9 mouse cellular contexts compared by ENCODE assay signal in genomic region chr2:25534178-25534865, GRCm38 (mm10). TPM values are rescaled to one million over a fixed set of nuclear protein-coding genes. Genes with fewer than 3 reads are reported as not detected.
A peak's percentile ranks its signal among the peaks of the same experiment; 100 is the strongest.
DNase-seq lines count a peak whose midpoint lies in the region; ATAC-seq and TF ChIP-seq lines count a peak whose summit lies in the region.
"Had no signal": no experiment of that assay in that cellular context is flagged by ENCODE, and none has a peak within 500 bp of the region (broad histone marks: within the 10 kb centered on the region; RNA-seq: fewer than 3 reads in every experiment).

No protein-coding gene starts in this region.

- H3K9ac ChIP-seq in hindbrain, postnatal 0 days (replicated peaks; ENCODE audit: low read length), result no peak overlapping the region
- no peak overlapping the region for H3K9ac ChIP-seq in hindbrain, embryonic 11.5 days (ENCODE audit: low read depth, low read length)
- H3K9ac ChIP-seq: heart, embryonic 13.5 days had no signal

- peak; percentile 72; the same call in 1 of the 2 replicates for ATAC-seq in hindbrain, postnatal 0 days
- no peak for ATAC-seq in hindbrain, embryonic 11.5 days (ENCODE audit: low FRiP score)
- no peak for ATAC-seq in erythroid progenitor cell, adult 5-6 weeks (replicated peaks; ENCODE audit: low FRiP score, poor library complexity, severe bottlenecking)

- H3K9me3 ChIP-seq in hindbrain, postnatal 0 days (ENCODE audit: low read length), result no peaks in the 10 kb centered on the region
- H3K9me3 ChIP-seq in hindbrain, embryonic 11.5 days (ENCODE audit: control insufficient read depth, low read length), result no peaks in the 10 kb centered on the region
- H3K9me3 ChIP-seq: heart, embryonic 13.5 days had no signal

- H3ac ChIP-seq in C2C12 (ENCODE audit: control insufficient read depth, insufficient read length, low read depth), result no peak overlapping the region

- H3K4me1 ChIP-seq in hindbrain, postnatal 0 days (ENCODE audit: insufficient read depth, low read length), result no peaks in the 10 kb centered on the region
- H3K4me1 ChIP-seq in hindbrain, embryonic 11.5 days (replicated peaks; ENCODE audit: control insufficient read depth, insufficient read depth, low read length), result no peaks in the 10 kb centered on the region

- peaks cover 68% of the 10 kb centered on the region for H3K79me2 ChIP-seq in C2C12 (ENCODE audit: control insufficient read depth, insufficient read depth)

- H3K79me3 ChIP-seq in C2C12 (ENCODE audit: low read depth), result peaks cover 40% of the 10 kb centered on the region

- peak overlapping the region; percentile 32; the same call in 1 of the 2 replicates for H3K27ac ChIP-seq in hindbrain, postnatal 0 days
- H3K27ac ChIP-seq in hindbrain, embryonic 11.5 days (ENCODE audit: low read depth, low read length), result no peak overlapping the region
- H3K27ac ChIP-seq: heart, embryonic 13.5 days had no signal

- H3K4me2 ChIP-seq in hindbrain, postnatal 0 days (ENCODE audit: low read depth, low read length), result no peak overlapping the region
- no peak overlapping the region for H3K4me2 ChIP-seq in hindbrain, embryonic 11.5 days (replicated peaks; ENCODE audit: low read depth, low read length)
- H3K4me2 ChIP-seq: heart, embryonic 13.5 days had no signal

- no peak for TF ChIP-seq CTCF in hindbrain, postnatal 0 days (IDR thresholded peaks at IDR 0.05; ENCODE audit: low read depth)
- TF ChIP-seq CTCF in C2C12 (IDR thresholded peaks at IDR 0.05; ENCODE audit: control insufficient read depth, insufficient read depth, insufficient read length), result no peak

- H3K27me3 ChIP-seq in hindbrain, postnatal 0 days (ENCODE audit: insufficient read depth, low read length), result no peaks in the 10 kb centered on the region
- no peaks in the 10 kb centered on the region for H3K27me3 ChIP-seq in hindbrain, embryonic 11.5 days (ENCODE audit: control insufficient read depth, insufficient read depth, low read length)
- no peaks in the 10 kb centered on the region for H3K27me3 ChIP-seq in C2C12 (ENCODE audit: control insufficient read depth, insufficient read depth, insufficient read length)
- H3K27me3 ChIP-seq: heart, embryonic 13.5 days had no signal

- intact Hi-C loops in left cerebral cortex, postnatal 10 days (cut with DNase I), result no loop called here

- peak; percentile 63 for DNase-seq in hindbrain, postnatal 0 days (ENCODE audit: low spot score)
- no peak for DNase-seq in hindbrain, embryonic 11.5 days (ENCODE audit: low spot score)
- peak; percentile 92 for DNase-seq in brain, adult 2 months (ENCODE audit: low read depth, low spot score)
- DNase-seq in gastrocnemius, postnatal 25 days, result peak; percentile 86
- DNase-seq in left cerebral cortex, postnatal 10 days (ENCODE audit: extremely low spot score in 1 of 2, low spot score in 2 of 2), result peak; percentile 13 to 54
- DNase-seq in skeletal muscle tissue, adult 2 months (ENCODE audit: low read depth, low spot score), result peak; percentile 95

- 80% methylated on average over 3 of the region's 3 CpGs for WGBS in hindbrain, postnatal 0 days
- 97% methylated on average over 3 of the region's 3 CpGs for WGBS in hindbrain, embryonic 11.5 days

- H3K36me3 ChIP-seq in hindbrain, postnatal 0 days (ENCODE audit: insufficient read depth, low read length), result peaks cover 10% of the 10 kb centered on the region; the same call in 1 of the 2 replicates
- H3K36me3 ChIP-seq in hindbrain, embryonic 11.5 days (ENCODE audit: control insufficient read depth, insufficient read depth, low read length), result peaks cover 3% of the 10 kb centered on the region; the same call in 1 of the 2 replicates
- H3K36me3 ChIP-seq in C2C12 (ENCODE audit: control insufficient read depth, insufficient read depth), result peaks cover 89% of the 10 kb centered on the region

- no peak overlapping the region for H3K4me3 ChIP-seq in hindbrain, postnatal 0 days (ENCODE audit: low read length)
- H3K4me3 ChIP-seq in hindbrain, embryonic 11.5 days (ENCODE audit: low read depth, low read length), result no peak overlapping the region
- no peak overlapping the region for H3K4me3 ChIP-seq in C2C12 (ENCODE audit: insufficient read depth, poor library complexity, severe bottlenecking)
- H3K4me3 ChIP-seq: heart, embryonic 13.5 days had no signal

TF ChIP-seq in C2C12, 6 proteins besides CTCF, POLR2A, EP300 and RAD21:
- no peak for TF ChIP-seq MYOG (IDR thresholded peaks at IDR 0.05; ENCODE audit: control insufficient read depth, extremely low read depth, insufficient read length)
- TF ChIP-seq USF1 (IDR thresholded peaks at IDR 0.05; ENCODE audit: low read depth), result peak; percentile 93
- peak; percentile 88 for TF ChIP-seq MAX (IDR thresholded peaks at IDR 0.05)

RNA-seq across cellular contexts. Expression of gene Traf2, which starts 12.4 kb away (rescaled TPM):
- total RNA-seq in hindbrain, postnatal 0 days (2014; rRNA removed), result 10.0 and 11.4 TPM in 2 replicates
- polyA plus RNA-seq in hindbrain, postnatal 0 days (2015; fragmentation: Nextera tagmentation; extraction: Ambion mirVana), result 9.2 and 9.3 TPM in 2 replicates
- 25.3 and 32.3 TPM in 2 replicates for polyA plus RNA-seq in hindbrain, embryonic 11.5 days (2014; fragmentation: Nextera tagmentation; extraction: Ambion mirVana)
- polyA plus RNA-seq in C2C12 (2012; fragmentation: generic; extraction: Trizol), result 28.8 TPM
- total RNA-seq in gastrocnemius, postnatal 25 days (2021), result 10 to 100 TPM; 10.5 to 10.9 TPM
- total RNA-seq in left cerebral cortex, postnatal 10 days (2021), result 1 to 10 TPM; 7.8 to 8.6 TPM
- 6.8 and 10.5 TPM in 2 replicates for total RNA-seq in erythroid progenitor cell, adult 5-6 weeks (2015; ENCODE audit: low replicate concordance)
- 5.0 and 17.6 TPM in 2 replicates for total RNA-seq in erythroid progenitor cell, adult 5-6 weeks (2017; ENCODE audit: low replicate concordance)

RNA-seq across cellular contexts. Expression of gene Edf1, which starts 23.3 kb away (rescaled TPM):
- 159 and 274 TPM in 2 replicates for total RNA-seq in hindbrain, postnatal 0 days (2014; rRNA removed)
- 394 and 413 TPM in 2 replicates for polyA plus RNA-seq in hindbrain, postnatal 0 days (2015; fragmentation: Nextera tagmentation; extraction: Ambion mirVana)
- polyA plus RNA-seq in hindbrain, embryonic 11.5 days (2014; fragmentation: Nextera tagmentation; extraction: Ambion mirVana), result 380 and 436 TPM in 2 replicates
- 340 TPM for polyA plus RNA-seq in C2C12 (2012; fragmentation: generic; extraction: Trizol)
- total RNA-seq in gastrocnemius, postnatal 25 days (2021), result 100 to 1,000 TPM; 142 to 162 TPM
- total RNA-seq in left cerebral cortex, postnatal 10 days (2021), result 100 to 1,000 TPM; 181 to 191 TPM
- 70.3 and 72.1 TPM in 2 replicates for total RNA-seq in erythroid progenitor cell, adult 5-6 weeks (2015; ENCODE audit: low replicate concordance)
- total RNA-seq in erythroid progenitor cell, adult 5-6 weeks (2017; ENCODE audit: low replicate concordance), result 58.1 and 65.0 TPM in 2 replicates

RNA-seq across cellular contexts. Expression of gene C8g, which starts 32.8 kb away (rescaled TPM):
- 0.58 and 0.68 TPM in 2 replicates for total RNA-seq in hindbrain, postnatal 0 days (2014; rRNA removed)
- 6.5 and 8.0 TPM in 2 replicates for polyA plus RNA-seq in hindbrain, postnatal 0 days (2015; fragmentation: Nextera tagmentation; extraction: Ambion mirVana)
- 4.0 and 6.1 TPM in 2 replicates for polyA plus RNA-seq in hindbrain, embryonic 11.5 days (2014; fragmentation: Nextera tagmentation; extraction: Ambion mirVana)
- 0.32 TPM for polyA plus RNA-seq in C2C12 (2012; fragmentation: generic; extraction: Trizol)
- 1 to 10 TPM in 1 of 2 experiments, under 1 TPM in 1; 0.86 to 1.3 TPM for total RNA-seq in gastrocnemius, postnatal 25 days (2021)
- total RNA-seq in left cerebral cortex, postnatal 10 days (2021), result 1 to 10 TPM; 1.2 to 2.3 TPM
- not detected in 2 replicates for total RNA-seq in erythroid progenitor cell, adult 5-6 weeks (2015; ENCODE audit: low replicate concordance)
- total RNA-seq in erythroid progenitor cell, adult 5-6 weeks (2017; ENCODE audit: low replicate concordance), result 0.64 TPM in 1 of 2 replicates, not detected in the other

RNA-seq across cellular contexts. Expression of gene Fbxw5, which starts 33.8 kb away (rescaled TPM):
- total RNA-seq in hindbrain, postnatal 0 days (2014; rRNA removed), result 140 and 175 TPM in 2 replicates
- 93.4 and 102 TPM in 2 replicates for polyA plus RNA-seq in hindbrain, postnatal 0 days (2015; fragmentation: Nextera tagmentation; extraction: Ambion mirVana)
- polyA plus RNA-seq in hindbrain, embryonic 11.5 days (2014; fragmentation: Nextera tagmentation; extraction: Ambion mirVana), result 64.2 and 75.3 TPM in 2 replicates
- 35.8 TPM for polyA plus RNA-seq in C2C12 (2012; fragmentation: generic; extraction: Trizol)
- total RNA-seq in gastrocnemius, postnatal 25 days (2021), result 10 to 100 TPM; 77.2 to 77.4 TPM
- 100 to 1,000 TPM; 127 TPM for total RNA-seq in left cerebral cortex, postnatal 10 days (2021)
- 10.1 and 13.0 TPM in 2 replicates for total RNA-seq in erythroid progenitor cell, adult 5-6 weeks (2015; ENCODE audit: low replicate concordance)
- 3.6 and 20.9 TPM in 2 replicates for total RNA-seq in erythroid progenitor cell, adult 5-6 weeks (2017; ENCODE audit: low replicate concordance)

RNA-seq across cellular contexts. Expression of gene Mamdc4, which starts 40.3 kb away (rescaled TPM):
- 1.2 and 2.5 TPM in 2 replicates for total RNA-seq in hindbrain, postnatal 0 days (2014; rRNA removed)
- 1.2 and 2.0 TPM in 2 replicates for polyA plus RNA-seq in hindbrain, postnatal 0 days (2015; fragmentation: Nextera tagmentation; extraction: Ambion mirVana)
- 3.0 and 4.2 TPM in 2 replicates for polyA plus RNA-seq in hindbrain, embryonic 11.5 days (2014; fragmentation: Nextera tagmentation; extraction: Ambion mirVana)
- polyA plus RNA-seq in C2C12 (2012; fragmentation: generic; extraction: Trizol), result 5.7 TPM
- total RNA-seq in gastrocnemius, postnatal 25 days (2021), result 1 to 10 TPM; 1.7 to 3.2 TPM
- 1 to 10 TPM; 1.7 to 2.2 TPM for total RNA-seq in left cerebral cortex, postnatal 10 days (2021)
- 0.72 TPM in 1 of 2 replicates, not detected in the other for total RNA-seq in erythroid progenitor cell, adult 5-6 weeks (2015; ENCODE audit: low replicate concordance)
- total RNA-seq in erythroid progenitor cell, adult 5-6 weeks (2017; ENCODE audit: low replicate concordance), result 2.6 TPM in 1 of 2 replicates, not detected in the other
